Mouse (Mus musculus) gastrocnemius, postnatal 36 days (tissue): ENCODE measurements at regions not wholly inside any gene's neighbourhood (a gene's known extent, or its start where the extent isn't known, plus 50 kb on each side); places are given as distances from the start of the nearest gene placed in this dataset.

Experiments used
- DNase-seq, 2 experiments: peaks; one replicate each; pipeline ENCODE4 v3.0.0; 2022
- intact Hi-C: fragments of 180-260 bp; cut with DNase I; formaldehyde crosslinking; loops from one replicate; pipeline ENCODE4 v1.15.1; 2025

- intact Hi-C loops, result no loop called here
- DNase-seq, result no peak
Measured at GRCm38 (mm10) chr4:35477211-35478005, 251.4 kb upstream of the C9orf72 start.

GRCm38 (mm10) chr4:35474020-35474419, 248.0 kb upstream of the C9orf72 start:
- intact Hi-C loops, result loop anchor here (5.0 kb wide), 1 partner anchor 1637 kb away; no protein-coding TSS in a partner anchor
- no peak for DNase-seq
